Mouse (Mus musculus) stomach, postnatal 0 days (tissue): Measurements from ENCODE around the gene Nup214.

ENCODE experiments used
- CTCF ChIP-seq: IDR thresholded peaks from 2 replicates; pipeline ENCODE4 v1.5.1; 2016; ENCODE audit warnings: antibody characterized with exemption, low read depth, mild to moderate bottlenecking, moderate library complexity
- EP300 ChIP-seq: optimal IDR thresholded peaks from 2 replicates; pipeline ENCODE3; 2016; ENCODE audit warnings: antibody characterized with exemption

GRCm38 (mm10) chr2:31996060-31996459 lies 21.8 kb downstream of the Nup214 start:
- TF ChIP-seq CTCF = no peak
- TF ChIP-seq EP300 = no peak
